Mouse (Mus musculus) heart, postnatal 0 days (tissue): ENCODE measurements around the gene Prdm8.

Source experiments
- CTCF ChIP-seq: IDR thresholded peaks from 2 replicates; pipeline ENCODE4 v1.5.1; 2016; ENCODE audit warnings: antibody characterized with exemption, control low read depth, low read depth
- EP300 ChIP-seq: IDR thresholded peaks from 2 replicates; pipeline ENCODE4 v1.6.1; 2016; ENCODE audit warnings: antibody characterized with exemption, low read depth

- no peak for TF ChIP-seq CTCF
- no peak for TF ChIP-seq EP300
Observed at GRCm38 (mm10) chr5:98180461-98180887, 13.5 kb downstream of the Prdm8 start.
